Mouse (Mus musculus) hindbrain, embryonic 12.5 days (tissue): ENCODE measurements around the gene Ces1e. TPM values are rescaled to one million over a fixed set of nuclear protein-coding genes. Genes with fewer than 3 reads are reported as not detected.

Source experiments
- ATAC-seq: fragments of 200-750 bp; cut with Nextera tagmentation; 2 replicates; pipeline ENCODE4 v1.8.0; 2017; ENCODE audit warnings: moderate TSS enrichment; ENCODE audit not compliant: low FRiP score
- H3K27ac ChIP-seq: fragments of 300-500 bp; sonication (generic); 2 replicates; pipeline ENCODE4 v1.5.1; 2016; ENCODE audit warnings: mild to moderate bottlenecking
- H3K27me3 ChIP-seq: fragments of 300-500 bp; sonication (generic); 2 replicates; pipeline ENCODE4 v1.6.1; 2016; ENCODE audit warnings: mild to moderate bottlenecking
- H3K36me3 ChIP-seq: fragments of 300-500 bp; sonication (generic); 2 replicates; pipeline ENCODE4 v1.6.1; 2016; ENCODE audit warnings: mild to moderate bottlenecking
- H3K4me1 ChIP-seq: fragments of 300-500 bp; sonication (generic); 2 replicates; pipeline ENCODE4 v1.6.1; 2016
- H3K4me2 ChIP-seq: fragments of 300-500 bp; sonication (generic); replicated peaks from 2 replicates; pipeline ENCODE4 v1.6.1; 2016; ENCODE audit warnings: mild to moderate bottlenecking
- H3K4me3 ChIP-seq: fragments of 300-500 bp; sonication (generic); 2 replicates; pipeline ENCODE4 v1.5.1; 2016; ENCODE audit warnings: mild to moderate bottlenecking
- H3K9ac ChIP-seq: fragments of 300-500 bp; sonication (generic); 2 replicates; pipeline ENCODE4 v1.6.1; 2016; ENCODE audit warnings: mild to moderate bottlenecking, moderate library complexity
- H3K9me3 ChIP-seq: fragments of 300-500 bp; sonication (generic); replicated peaks from 2 replicates; pipeline ENCODE4 v1.6.1; 2016; ENCODE audit warnings: mild to moderate bottlenecking
- WGBS: fragments of 180-500 bp; shearing (Covaris S2); methylation state at CpG from one replicate; pipeline ENCODE4 v1.1.7; 2016; 5-methylcytosine and 5-hydroxymethylcytosine counted together
- polyA plus RNA-seq: library from polyadenylated mRNA; unstranded; fragments of >200 nt; fragmentation: Nextera tagmentation; extraction: Ambion mirVana; gene quantifications from 2 replicates; pipeline ENCODE4 v1.2.1, GENCODE M21; 2016

Ces1e gene
- polyA plus RNA-seq, 1 experiment from 2014 or later = not detected

- Histone ChIP-seq H3K4me3 (no peak overlapping the region), H3K27ac (no peak overlapping the region), H3K27me3 (no peaks in the 10 kb centered on the region), H3K9ac (no peak overlapping the region), H3K4me2 (no peak overlapping the region), H3K9me3 (no peaks in the 10 kb centered on the region), H3K36me3 (no peaks in the 10 kb centered on the region), H3K4me1 (no peaks in the 10 kb centered on the region)
- WGBS = 94% methylated on average over 1 of the region's 1 CpGs
- ATAC-seq = no peak
Observed at GRCm38 (mm10) chr8:93163363-93163762, 66.1 kb downstream of the Ces1e start.

GRCm38 (mm10) chr8:93151401-93151800 is 78.0 kb downstream of the Ces1e start:
- ATAC-seq = no peak
- WGBS = 90% methylated on average over 1 of the region's 1 CpGs

More at GRCm38 (mm10) chr8:93151401-93151800, 78.0 kb downstream of the Ces1e start:
- Histone ChIP-seq H3K4me2 (no peak overlapping the region), H3K4me1 (no peaks in the 10 kb centered on the region), H3K9ac (no peak overlapping the region), H3K36me3 (no peaks in the 10 kb centered on the region), H3K27ac (no peak overlapping the region), H3K27me3 (no peaks in the 10 kb centered on the region), H3K4me3 (no peak overlapping the region), H3K9me3 (no peaks in the 10 kb centered on the region)

Other genes with a start within 250 kb of the Ces1e start
- not detected in 2 replicates for gene Ces1a, start 181.4 kb downstream of the Ces1e start, polyA plus RNA-seq
- not detected in 2 replicates for gene Ces1b, start 149.6 kb downstream of the Ces1e start, polyA plus RNA-seq
- not detected in 2 replicates for gene Ces1c, start 98.3 kb downstream of the Ces1e start, polyA plus RNA-seq
- gene Ces1d, start 31.8 kb downstream of the Ces1e start, polyA plus RNA-seq = 0.23 and 0.48 TPM in 2 replicates
- gene Ces1f, start 50.1 kb upstream of the Ces1e start, polyA plus RNA-seq = not detected in 2 replicates
- not detected in 2 replicates for gene Ces1g, start 107.7 kb upstream of the Ces1e start, polyA plus RNA-seq
- gene Ces1h, start 150.1 kb upstream of the Ces1e start, polyA plus RNA-seq = not detected in 2 replicates